Mouse (Mus musculus) erythroblast, embryonic 14.5 days (primary cell): ENCODE data around the gene Nptx1.

Experiments used
- GATA1 ChIP-seq: IDR thresholded peaks from 2 replicates; pipeline ENCODE4 v1.6.1; 2012; ENCODE audit warnings: low read length, inconsistent platforms, mixed read lengths
- TAL1 ChIP-seq: IDR thresholded peaks from 3 replicates; pipeline ENCODE4 v1.6.1; 2012; ENCODE audit warnings: low read length, inconsistent platforms, mixed read lengths

GRCm38 (mm10) chr11:119524545-119524949, 23.0 kb downstream of the Nptx1 start:
- TF ChIP-seq GATA1 (no peak), TAL1 (no peak)
